Mouse (Mus musculus) testis, adult 2 months (tissue): ENCODE results near the gene Cenpk.

ENCODE experiments used
- CTCF ChIP-seq: fragments of 200-500 bp; IDR thresholded peaks from 2 replicates; pipeline ENCODE4 v1.5.1; 2012; ENCODE audit warnings: low read depth, mild to moderate bottlenecking, inconsistent platforms, low read length, moderate library complexity; ENCODE audit not compliant: control insufficient read depth, insufficient read depth, insufficient replicate concordance
- POLR2A ChIP-seq: fragments of 200-500 bp; IDR thresholded peaks from 2 replicates; pipeline ENCODE4 v1.6.1; 2012; ENCODE audit warnings: low read depth, mild to moderate bottlenecking, inconsistent platforms, low read length, moderate library complexity; ENCODE audit not compliant: control insufficient read depth

- TF ChIP-seq CTCF (no peak), POLR2A (peak; percentile 99)
Observed at GRCm38 (mm10) chr13:104178650-104179121, 49.7 kb upstream of the Cenpk start, which contains the start of gene Trim23.
